Mouse (Mus musculus): ENCODE measurements around the gene Prkch.

The Prkch gene

DNA sequence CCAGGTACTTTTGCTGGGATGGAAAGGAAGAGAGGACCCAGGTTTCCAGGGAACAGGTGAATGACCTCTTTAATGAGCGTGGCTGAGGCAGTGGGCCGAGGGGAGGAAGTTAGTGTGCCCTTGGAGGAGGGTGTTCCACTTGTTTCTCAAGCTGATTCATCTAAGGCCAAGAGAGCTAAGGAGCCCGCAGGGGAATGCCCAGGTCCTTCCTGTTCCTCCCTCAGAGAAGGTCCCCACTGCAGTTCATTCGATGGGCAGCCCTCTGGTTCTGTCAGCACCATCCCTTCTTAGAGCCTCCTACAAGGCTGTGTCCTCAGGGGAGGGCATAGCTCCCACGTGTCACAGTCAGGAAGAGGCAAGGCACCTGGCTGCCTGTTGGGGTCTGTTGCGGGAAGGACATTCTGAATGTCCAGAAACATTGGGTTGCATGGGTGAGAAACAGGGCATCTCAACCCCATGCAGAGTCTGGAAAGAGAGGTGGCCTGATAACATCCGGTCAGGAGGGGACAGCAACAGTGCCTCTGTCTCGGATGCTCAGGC lies 26.3 kb downstream of the Prkch start:
- DNase-seq (ENCODE audit: low spot score in 2 of 2) = no peak

DNA sequence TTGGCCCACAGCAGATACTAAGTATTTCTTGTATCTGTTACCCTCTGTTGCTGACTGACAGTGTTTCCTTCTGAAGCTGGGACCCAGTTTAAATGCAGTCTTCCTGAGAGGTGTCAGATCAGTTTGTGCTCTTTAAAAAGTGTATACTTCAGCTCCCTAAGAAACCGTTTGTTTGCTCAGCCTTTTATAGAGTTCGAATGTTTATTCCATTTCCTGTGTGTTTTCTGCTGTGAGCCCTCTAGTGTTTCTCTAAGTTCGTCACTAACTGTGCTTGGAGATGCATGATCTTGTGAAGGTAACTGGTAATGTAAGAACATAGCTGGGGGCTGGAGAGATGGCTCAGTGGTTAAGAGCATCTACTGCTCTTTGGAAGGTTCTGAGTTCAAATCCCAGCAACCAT lies 27.1 kb downstream of the Prkch start:
- no peak for DNase-seq (ENCODE audit: low spot score in 2 of 2)

- DNase-seq (ENCODE audit: low spot score in 2 of 2) = no peak
Observed at GRCm38 (mm10) chr12:73613183-73613582, 28.6 kb downstream of the Prkch start.

DNA sequence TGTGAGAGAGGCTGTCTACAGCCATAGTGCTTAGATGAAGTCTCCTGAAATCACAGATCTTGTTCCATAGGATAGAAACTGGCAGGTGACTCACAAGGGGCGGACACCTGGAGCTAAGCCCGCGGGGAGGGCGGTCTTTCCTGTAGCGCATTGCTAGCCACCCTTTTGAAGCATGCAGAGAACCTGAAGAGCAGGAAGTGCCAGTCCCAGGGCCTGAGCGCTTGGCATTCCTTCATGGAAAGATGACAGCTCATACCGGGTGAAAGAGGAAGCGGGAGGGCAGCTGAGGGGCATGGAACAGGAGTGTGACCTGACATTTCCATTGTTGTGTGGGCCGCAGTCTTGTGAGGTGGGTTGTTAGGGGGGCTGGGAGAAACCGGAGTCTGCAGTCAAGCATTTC lies 33.1 kb downstream of the Prkch start:
- peak; percentile 73 to 82 for DNase-seq (ENCODE audit: low spot score in 2 of 2)

DNA sequence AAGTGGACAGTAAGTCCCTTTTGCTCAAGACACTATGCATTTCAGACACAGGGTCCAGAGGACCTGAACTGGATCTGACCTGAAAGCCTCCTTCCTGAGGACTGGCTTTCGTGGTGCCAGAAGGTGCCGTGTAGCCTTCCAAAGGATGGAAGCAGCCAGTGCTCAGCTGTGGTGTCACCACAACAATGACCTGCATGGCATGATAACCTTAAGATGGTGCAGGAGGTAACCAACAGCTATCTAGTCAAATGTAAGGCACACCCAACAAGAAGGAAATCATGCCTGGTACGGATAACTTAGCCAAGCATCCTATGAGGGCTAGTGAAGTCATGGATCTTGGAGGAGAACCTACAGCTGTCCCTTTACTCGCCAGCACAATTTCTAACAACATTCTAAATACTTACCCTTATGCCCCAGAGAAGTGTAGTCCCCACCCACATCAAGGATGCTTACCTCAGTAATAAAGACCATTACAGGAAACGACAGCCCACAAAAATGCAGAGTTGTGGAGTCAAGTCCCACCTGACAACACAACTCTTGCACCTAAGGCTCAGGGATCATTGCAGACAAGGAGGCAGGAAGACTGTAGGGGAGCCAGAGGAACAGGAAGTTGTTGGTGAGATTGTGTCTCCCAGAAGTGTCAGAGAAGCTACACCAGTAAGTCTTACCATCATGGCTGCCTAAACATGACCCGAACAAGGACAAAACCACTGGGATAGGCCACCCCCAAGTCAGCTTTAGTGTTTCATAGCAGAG lies 40.9 kb downstream of the Prkch start:
- no peak for DNase-seq (ENCODE audit: low spot score in 2 of 2)

DNA sequence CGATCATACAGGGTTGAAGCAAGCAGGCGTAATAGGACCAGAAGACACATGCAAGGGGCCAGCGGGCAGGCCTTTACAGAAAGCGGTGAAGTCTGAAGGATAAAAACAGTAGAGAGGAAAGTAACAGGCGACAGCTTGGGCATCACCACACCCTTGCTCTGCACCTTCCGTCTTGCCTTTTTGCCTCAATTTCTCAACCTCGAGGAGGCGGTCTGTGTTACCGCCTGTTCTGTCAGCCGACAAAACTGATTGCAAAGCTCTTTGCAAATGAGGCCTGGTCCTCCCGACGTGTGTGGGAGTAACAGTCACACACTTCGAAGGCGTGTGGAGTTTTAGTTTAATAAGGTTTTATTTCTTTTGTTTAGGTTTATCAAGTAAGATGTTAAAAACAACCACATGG lies 43.3 kb downstream of the Prkch start:
- no peak for DNase-seq (ENCODE audit: low spot score in 2 of 2)

DNA sequence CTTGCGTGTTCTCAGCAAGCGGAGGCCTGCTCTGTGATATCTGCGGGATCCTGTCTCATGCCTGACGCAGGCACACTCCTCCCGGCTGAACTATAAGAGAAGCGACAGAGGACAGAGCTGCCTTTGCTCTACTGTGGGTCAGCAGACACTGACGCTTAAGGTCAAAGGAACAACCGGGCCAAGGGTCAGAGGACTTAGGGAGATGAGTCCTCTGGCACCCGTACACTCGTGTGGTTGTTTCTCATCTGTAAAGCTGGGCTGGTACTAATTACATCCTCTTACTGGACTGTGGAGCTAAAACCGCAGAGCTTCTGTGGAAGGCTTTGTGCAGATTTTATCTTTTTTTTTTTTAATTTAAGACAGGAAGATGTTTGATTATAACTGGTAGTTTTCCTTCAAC lies 46.0 kb downstream of the Prkch start:
- DNase-seq (ENCODE audit: low spot score in 2 of 2) = no peak

DNA sequence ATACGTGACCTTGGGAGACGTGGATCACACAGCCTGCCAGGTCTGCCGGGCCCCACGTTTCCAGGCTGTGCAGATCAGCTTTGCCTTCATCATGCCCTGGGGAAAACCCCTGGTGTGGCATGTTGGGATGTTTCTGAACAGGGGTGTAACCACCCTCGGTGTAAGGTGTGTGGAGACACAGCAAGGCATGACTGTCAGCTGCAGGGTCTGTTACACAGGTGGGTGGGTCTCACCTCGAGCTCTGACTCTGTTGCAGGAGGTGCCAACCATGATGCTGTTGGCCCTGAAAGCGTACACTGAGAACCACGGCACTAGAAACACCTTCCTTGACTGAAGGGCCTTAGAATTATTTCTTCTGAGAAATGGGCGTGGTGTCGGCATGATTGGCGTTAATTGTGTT lies 46.6 kb downstream of the Prkch start:
- no peak for DNase-seq (ENCODE audit: low spot score in 2 of 2)

DNA sequence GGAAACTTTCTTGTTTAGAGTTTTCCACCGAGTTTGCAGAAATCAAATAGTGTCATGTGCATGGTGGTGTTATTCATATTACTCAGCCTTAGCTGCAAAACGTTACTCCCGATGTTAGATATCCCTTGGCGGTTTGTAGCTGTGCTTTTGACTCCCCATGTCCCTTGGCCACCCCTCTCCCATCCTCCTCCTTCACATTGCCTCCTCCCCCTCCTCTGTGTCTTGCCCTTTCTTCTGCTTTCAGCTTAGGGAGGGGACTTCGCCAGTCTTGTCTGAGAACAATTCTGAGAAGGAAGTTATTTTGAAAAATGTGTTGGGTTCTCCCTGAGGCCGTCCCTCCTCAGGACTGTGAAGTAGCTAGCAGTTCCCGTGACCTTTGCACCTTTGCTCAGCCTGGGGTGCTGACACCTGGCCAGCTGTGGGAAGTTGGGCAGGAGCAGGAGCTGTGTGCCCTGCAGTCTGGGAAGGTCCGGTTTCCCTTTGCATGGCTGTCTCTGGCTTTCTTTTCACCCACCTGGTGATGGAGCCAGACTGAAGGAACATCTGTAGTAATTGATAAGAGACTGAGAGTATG lies 48.2 kb downstream of the Prkch start:
- DNase-seq (ENCODE audit: low spot score in 2 of 2) = no peak

GRCm38 (mm10) chr12:73633707-73634106 lies 49.1 kb downstream of the Prkch start:
- no peak for DNase-seq (ENCODE audit: low spot score in 2 of 2)

DNA sequence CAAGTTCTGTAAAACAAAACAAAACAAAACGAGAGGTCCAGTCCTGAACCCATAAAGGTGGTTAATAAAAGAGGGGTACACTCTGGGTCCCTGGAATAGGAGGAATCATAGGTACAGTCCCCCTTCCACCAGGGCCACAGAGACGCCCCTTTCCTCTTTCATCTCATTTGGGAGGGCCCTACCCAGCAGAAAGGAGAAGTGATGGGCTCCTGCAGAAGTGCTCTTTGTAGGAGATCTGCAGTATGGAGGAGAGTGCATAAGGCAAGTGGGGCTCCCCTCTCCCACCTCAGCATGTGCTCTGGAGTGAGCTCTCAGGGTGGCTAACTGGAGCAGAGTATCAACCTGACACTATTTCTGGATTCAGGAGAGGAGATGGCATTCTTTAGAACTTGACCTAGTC lies 55.0 kb downstream of the Prkch start:
- DNase-seq (ENCODE audit: low spot score in 2 of 2) = no peak

DNA sequence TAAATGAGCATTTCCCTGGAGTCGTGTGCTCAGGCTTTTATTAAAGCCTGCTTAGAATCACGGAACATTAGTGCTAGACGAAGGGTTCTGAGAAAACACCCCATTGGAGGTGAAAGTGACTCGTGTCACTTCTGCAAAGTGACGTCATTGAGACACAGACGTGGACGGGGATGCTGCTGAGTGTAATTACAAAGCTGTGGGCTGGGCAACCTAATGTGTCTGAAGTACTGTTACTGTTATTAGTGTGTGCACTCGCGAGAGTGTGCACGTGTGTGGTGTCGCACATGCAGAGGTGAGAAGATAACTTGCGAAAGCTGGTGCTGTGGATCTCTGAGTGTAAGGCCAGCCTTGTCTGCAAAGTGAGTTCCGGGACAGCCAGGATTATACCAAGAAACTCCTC lies 56.6 kb downstream of the Prkch start:
- no peak for DNase-seq (ENCODE audit: low spot score in 2 of 2)

- DNase-seq (ENCODE audit: low spot score in 2 of 2) = no peak
Observed at GRCm38 (mm10) chr12:73645216-73645615, 60.6 kb downstream of the Prkch start.

- DNase-seq (ENCODE audit: low spot score in 2 of 2) = no peak
Observed at GRCm38 (mm10) chr12:73647686-73648085, 63.1 kb downstream of the Prkch start.

DNA sequence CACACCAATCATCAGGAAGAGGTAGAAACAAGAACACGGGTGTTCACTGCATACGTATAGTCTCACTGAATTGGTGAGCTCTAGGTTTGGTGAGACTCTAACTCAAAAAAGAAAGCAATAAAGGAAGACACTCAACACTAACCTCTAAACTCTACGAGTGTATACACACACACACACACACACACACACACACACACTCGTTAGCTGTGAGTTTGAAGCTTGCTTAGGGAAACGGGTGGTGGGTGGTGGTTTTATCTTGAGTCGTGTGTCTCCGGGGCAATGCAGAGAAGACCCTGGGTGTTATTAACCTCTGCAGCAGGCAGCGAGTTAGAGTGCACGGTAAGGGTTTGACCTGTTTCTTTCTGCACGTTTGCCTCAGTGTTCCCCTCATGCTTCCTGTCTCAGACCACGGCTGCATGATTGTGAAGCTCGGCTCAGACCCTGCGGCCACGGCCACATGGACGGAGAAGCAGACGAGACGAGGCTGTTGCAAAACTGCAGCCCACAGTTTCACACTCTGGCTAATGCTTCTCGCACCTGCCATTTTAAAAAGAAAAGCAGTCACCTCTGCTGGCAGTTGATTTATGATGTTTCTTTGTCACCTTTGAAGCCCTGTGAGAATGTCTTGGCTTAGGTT lies 72.1 kb downstream of the Prkch start:
- DNase-seq (ENCODE audit: low spot score in 2 of 2) = no peak

DNA sequence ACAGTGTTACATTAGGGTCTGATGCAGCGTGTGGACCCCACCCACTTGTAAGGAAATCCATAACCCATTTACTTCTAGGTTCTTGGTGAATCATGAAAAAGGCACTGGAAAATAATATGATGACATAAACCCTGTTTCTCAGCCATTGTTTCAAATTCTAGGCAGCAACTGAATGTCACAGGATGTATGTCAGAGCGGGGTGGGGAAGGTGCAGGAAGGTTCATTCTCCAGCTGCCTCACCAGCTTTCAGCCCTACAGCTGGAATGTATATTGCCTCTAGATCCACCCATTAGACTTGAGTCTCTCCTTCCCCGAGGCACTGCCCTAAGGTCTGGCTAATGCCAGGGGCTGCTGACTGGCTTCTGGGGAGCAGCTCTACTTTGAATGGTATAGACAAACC lies 78.8 kb downstream of the Prkch start:
- DNase-seq (ENCODE audit: low spot score in 2 of 2) = no peak

DNA sequence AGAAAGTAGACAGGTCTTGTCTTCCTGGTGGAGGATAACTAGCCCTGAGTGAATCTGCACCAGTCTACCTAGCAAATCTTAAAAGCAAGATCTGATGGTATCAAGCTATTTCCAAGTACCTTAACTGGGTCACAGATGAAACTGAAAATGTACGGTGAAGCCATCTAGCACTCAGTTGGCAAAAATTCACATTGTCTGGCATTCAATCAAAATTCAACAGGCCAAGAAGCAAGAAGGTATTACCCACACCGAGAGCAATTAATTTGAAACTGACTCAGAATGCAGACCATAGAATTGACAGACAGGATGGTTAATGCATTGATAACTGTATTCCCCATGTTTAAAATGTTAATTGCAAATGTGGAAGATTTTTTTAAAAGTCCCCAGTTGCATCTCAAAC lies 82.1 kb downstream of the Prkch start:
- DNase-seq (ENCODE audit: low spot score in 2 of 2) = no peak

DNA sequence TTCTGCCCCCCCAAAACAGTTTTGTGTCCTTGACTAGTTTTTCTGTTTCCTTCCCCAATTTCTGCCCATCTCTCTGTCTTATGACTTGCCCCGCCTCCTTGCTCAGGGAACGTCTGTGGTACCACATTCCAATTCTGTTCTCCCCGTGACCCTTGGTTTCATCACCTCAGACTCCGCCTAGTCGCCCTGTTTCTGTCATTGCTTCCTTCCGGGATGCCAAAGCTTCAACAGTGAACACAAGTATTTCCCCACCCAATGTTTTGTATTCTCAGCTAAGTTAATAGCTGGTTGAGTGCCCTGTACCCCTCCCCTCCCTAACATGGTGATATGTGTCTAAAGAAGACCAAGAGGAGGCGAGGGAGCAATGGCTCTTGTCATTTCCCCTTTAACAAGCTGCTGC lies 83.0 kb downstream of the Prkch start:
- no peak for DNase-seq (ENCODE audit: low spot score in 2 of 2)

DNA sequence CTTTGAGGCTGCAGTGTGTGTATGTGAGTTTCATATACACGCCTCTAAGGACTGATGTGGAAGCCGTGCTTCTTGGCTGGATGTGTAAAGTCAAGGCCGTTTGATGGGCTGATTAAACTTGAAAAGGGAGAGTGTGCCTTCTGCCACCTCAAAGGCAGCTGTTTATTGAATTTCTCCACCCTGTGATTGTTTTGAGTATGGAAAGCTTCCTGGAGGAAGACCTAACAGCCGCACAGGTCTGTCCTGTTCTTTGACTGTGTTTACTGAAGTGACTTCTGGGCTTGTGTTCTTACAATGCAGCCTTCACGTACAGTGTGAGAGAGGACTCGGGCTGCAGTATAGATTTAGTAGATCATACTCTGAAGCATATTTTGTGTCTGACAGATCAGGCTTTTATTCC lies 86.1 kb downstream of the Prkch start:
- no peak for DNase-seq (ENCODE audit: low spot score in 2 of 2)

DNA sequence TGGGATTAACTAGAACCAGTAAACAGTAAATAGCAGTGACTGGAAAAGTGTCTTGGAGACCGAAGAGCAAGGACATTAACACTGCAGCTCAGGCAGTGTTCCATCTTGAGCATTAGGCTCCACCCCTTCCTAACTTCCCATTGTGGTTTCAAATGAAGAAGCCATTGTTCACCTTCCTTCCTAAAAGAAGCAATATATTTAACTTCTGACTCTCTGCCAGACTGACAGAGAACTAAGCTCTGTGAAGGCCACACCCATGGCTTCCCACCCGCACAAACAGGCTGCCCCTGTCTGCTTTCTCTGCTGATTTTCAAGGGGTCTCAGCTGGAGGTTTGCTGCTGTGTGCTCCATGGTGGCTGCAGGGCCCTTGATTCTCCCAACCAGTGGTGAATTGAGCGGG lies 86.9 kb downstream of the Prkch start:
- DNase-seq (ENCODE audit: low spot score in 2 of 2) = no peak

DNA sequence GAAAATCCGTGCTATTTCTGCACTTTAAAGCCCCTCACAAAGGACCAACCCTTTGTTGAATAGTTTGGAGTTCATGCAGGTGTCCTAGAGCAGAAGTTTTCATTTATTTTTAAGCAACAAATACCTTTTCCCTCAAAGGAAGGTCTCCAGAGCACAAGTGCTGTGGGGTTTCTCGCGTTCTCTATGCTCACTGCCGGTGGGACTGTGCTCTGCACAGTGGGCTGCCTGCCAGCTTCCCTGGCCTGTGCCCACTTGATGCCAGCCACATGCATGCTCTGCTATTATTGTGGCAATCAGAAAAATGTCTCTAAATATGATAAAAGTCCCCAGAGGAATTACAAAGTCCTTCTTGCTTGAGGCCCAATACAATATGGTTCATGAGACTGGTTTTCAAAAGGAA lies 87.4 kb downstream of the Prkch start:
- DNase-seq (ENCODE audit: low spot score in 2 of 2) = no peak

DNA sequence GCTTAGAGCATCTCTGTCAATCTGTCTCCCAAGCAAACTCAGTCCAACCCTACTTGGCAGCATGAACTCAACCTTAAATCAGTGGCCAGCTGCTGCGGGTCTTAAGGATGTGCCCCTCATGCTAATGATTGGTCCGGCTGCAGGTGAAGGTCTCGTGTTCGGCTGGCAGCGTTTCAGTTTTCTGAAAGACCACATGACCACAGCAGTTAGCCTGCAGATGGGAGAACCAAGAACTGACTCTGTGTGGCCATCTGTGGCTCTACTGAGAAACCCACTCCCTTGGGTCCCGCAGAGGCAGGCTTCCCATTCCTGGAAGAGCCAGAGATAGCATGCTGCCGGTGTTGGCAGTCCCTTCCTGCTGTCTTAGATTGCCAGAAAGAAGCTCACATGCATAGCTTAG lies 89.2 kb downstream of the Prkch start:
- no peak for DNase-seq (ENCODE audit: low spot score in 2 of 2)

- no peak for DNase-seq (ENCODE audit: low spot score in 2 of 2)
Observed at GRCm38 (mm10) chr12:73675212-73675611, 90.6 kb downstream of the Prkch start.
